Mouse (Mus musculus) urinary bladder, postnatal 36 days (tissue): Measurements from ENCODE around the gene Olfr675.
"Not testable (repeated sequence)": the region's sequence is repeated elsewhere in the genome, so short reads cannot be mapped to it uniquely, and the experiment has no call there.

Experiments
- DNase-seq, 2 experiments: peaks; one replicate each; pipeline ENCODE4 v3.0.0; 2022; ENCODE audit warnings: low spot score in 2 of 2, mixed read lengths in 1 of 2

Olfr675 gene

DNA sequence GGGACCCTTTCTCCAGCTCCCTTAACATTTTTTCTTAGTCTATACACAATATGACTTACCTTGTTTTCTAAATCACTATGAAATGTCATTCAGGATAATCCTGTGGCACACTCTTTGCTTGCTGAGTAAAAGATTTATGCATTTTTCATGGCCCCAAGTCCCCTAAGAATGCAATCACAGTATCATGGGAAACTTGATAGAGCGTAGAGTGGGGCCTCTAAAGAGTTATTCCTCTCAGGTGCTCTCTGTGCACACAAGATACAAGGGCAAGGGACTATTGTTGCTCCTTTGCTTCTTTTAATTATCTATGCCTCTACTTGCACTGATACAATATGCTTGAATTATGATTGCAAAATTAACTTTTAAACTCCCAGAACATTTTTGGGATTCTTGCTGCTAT lies at the start of gene Olfr675:
Gene Olfr675, minus strand, starts transcription at position 101 of the 400 bp plus-strand sequence.
- DNase-seq = no peak

DNA sequence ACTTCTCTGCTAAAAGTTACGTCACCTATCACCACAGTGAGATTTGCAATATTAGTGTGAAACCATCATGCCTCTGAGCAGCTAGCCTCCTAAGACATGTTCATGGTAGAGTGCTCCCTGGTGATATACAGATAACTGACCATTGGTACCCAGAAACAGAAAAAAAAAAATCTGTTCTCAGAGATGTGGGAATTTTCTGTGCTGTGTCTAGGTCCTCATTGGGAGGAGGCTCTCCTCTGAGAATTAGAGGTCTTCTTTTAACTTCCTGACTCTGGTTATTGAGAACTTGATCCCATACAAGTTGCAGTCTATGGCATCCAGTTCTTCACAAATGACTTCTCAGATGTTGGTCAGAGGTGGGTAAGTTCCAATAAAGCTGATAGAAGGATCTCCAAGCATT lies 35.9 kb upstream of the Olfr675 start, which contains the start of gene Olfr678:
Gene Olfr678, plus strand, starts transcription at position 301 of the 400 bp plus-strand sequence.
- DNase-seq = no peak

DNA sequence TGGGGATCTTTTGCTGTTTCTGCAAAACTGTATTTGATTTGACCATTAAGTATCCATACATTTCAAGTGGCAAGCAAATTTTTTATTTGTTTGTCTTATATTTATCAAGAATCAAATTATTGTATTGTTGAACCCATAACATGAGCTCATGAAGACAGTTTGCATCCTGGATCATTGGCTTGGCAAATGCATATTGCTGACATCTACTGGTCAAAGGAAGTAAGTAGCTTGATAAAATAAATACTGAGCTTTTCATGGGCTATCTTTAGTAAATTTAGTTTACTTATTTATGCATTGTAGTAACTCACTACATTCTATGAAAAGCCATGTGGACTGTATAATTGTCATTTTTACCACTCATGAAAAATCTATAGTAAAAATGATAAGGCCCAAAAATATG lies 30.7 kb upstream of the Olfr675 start:
- DNase-seq = no peak

DNA sequence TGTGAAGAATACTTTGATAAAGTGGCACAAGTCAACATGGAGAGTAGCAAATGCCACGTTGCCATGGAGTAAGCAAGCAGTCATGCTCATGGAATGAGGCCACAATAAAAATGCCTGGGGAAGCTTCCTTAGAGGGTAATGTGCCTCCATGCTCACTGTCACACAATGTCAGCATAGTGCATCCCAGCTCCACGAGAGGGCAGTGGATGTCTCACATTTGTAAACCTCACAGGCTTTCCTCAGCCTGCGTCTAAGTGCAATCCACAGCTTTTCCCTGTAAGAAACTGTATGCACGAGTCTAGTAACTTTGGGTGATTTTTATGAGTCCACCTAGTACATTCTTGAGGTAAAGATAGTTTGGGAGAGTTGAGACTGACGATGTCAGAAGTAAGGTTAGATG lies 5.6 kb upstream of the Olfr675 start:
- not testable (repeated sequence) for DNase-seq

DNA sequence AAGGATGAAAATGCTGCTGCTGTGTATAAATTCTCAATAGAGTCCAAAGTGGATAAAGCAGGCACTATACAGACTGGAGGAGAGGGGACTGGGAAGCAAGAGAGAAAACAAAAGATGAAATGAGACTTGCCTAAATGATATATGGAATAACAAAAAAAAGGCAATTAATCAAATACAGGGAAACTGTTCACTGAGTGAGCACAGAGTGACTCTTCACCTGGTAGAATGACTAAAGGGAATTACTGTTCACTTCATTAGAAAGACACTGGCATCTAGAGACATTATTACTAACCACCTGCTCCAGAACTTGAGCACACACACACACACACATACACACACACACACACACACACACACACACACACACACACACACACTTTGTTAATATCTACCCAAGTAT lies 4.1 kb upstream of the Olfr675 start, which contains the start of gene Olfr676:
Gene Olfr676, plus strand, starts transcription at position 301 of the 400 bp plus-strand sequence.
- DNase-seq = no peak

DNA sequence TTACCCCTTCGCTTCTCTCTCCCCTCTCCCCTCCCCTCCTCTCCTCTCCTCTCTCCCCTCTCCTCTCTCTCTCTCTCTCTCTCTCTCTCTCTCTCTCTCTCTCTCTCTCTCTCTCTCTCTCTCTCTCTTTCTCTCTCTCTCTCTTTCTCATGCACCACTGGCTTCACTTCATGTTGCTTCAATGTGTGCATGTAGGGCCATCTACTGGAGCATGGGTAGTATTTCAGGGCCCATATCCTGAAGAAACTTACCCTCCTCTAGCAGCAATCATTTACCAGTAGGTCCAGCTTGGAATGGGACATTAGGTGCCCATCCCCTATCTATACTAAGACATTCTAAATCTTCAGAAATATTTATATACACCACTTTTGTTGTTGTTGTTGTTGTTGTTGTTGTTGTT lies 5.7 kb downstream of the Olfr675 start:
- DNase-seq = no peak

DNA sequence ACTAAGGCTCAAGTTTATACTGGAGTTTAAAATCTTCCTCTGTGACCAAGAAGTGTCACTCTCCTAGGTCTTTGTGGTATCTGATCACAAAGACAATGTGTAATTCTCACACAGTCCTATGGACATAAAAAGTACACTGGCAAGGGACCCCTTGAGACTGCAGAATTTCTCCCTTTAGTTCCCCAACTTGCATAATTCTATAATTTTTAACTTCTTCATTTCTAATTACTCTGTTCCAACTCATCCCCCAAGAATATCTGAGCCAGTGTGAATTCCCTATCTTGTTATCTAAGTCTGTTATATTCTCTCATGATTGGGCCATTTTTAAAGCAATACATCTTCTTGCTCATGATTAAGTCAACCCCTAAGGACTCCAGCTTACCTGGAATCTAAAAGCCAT lies 26.3 kb downstream of the Olfr675 start, which contains the start of gene Olfr672:
Gene Olfr672, minus strand, starts transcription at position 101 of the 400 bp plus-strand sequence.
- no peak for DNase-seq

DNA sequence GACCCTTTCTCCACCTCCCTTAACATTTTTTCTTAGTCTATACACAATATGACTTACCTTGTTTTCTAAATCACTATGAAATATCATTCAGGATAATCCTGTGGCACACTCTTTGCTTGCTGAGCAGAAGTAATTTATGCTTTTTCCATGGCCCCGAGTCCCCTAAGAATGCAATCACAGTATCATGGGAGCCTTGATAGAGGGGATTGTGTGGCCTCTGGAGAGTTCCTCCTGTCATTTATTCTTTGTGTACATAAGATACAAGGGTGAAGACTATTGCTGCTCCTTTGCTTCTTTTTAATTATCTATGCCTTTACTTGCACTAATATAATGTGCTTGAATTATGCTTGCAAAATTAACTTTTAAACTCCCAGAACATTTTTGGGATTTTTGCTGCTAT lies 49.2 kb downstream of the Olfr675 start, which contains the start of gene Olfr671:
Gene Olfr671, minus strand, starts transcription at position 101 of the 400 bp plus-strand sequence.
- no peak for DNase-seq

DNA sequence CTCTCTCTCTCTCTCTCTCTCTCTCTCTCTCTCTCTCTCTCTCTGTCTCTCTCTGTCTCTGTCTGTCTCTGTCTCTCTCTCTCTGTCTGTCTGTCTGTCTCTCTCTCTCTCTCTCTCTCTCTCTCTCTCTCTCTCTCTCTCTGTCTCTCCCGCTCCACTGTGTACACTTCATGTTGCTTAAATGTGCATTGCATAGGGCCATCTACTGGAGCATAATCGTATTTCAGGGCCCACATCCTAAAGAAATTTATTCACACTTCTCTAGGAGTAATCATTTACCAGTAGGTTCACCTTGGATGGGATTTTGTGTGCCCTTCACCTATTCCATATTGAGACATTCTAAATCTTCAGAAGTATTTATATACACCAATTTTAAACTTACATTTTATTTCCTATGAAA lies 55.8 kb downstream of the Olfr675 start:
- not testable (repeated sequence) for DNase-seq
